Mouse (Mus musculus) C2C12 (cell line): Measurements from ENCODE around the gene Rnf126.

Experiments used
- CEBPB ChIP-seq: IDR thresholded peaks from one replicate; pipeline ENCODE4 v1.6.1; 2011; ENCODE audit warnings: low read depth, mild to moderate bottlenecking, control low read depth, moderate library complexity
- CTCF ChIP-seq: IDR thresholded peaks from one replicate; pipeline ENCODE4 v1.5.1; 2011; ENCODE audit not compliant: control insufficient read depth, insufficient read depth, insufficient read length
- FOSL1 ChIP-seq: IDR thresholded peaks from one replicate; pipeline ENCODE4 v1.8.0; 2011; ENCODE audit warnings: mild to moderate bottlenecking, low read length; ENCODE audit not compliant: poor library complexity, insufficient read depth, severe bottlenecking
- MAX ChIP-seq: IDR thresholded peaks from one replicate; pipeline ENCODE4 v1.6.1; 2011; ENCODE audit warnings: mild to moderate bottlenecking, control low read depth
- MYOD1 ChIP-seq: IDR thresholded peaks from one replicate; pipeline ENCODE4 v1.6.1; 2011; ENCODE audit warnings: low read depth; ENCODE audit not compliant: control insufficient read depth, insufficient read length
- MYOG ChIP-seq: IDR thresholded peaks from one replicate; pipeline ENCODE4 v1.6.1; 2011; ENCODE audit not compliant: control insufficient read depth, insufficient read length; ENCODE audit errors: extremely low read depth
- USF1 ChIP-seq: IDR thresholded peaks from one replicate; pipeline ENCODE4 v1.6.1; 2011; ENCODE audit warnings: low read depth, mild to moderate bottlenecking, control low read depth, moderate library complexity

DNA sequence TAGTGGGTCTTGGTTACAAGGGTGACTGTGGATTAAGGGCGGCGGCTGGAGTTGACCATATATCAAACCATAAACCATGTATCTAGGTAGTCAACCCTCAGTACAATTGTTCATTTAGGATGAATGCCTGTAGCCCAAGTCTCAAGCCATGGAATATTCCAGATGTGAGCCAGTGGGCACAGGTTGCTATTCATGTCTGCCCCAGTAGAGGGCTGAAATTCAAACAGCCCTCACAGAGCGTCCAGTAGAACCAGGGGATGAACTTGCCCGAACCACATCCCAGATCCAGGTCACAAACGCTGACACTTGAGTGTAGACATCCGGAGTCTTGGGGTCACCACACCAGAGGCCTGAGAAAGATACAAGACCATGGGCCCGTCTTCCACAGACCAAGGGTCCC is 16.3 kb upstream of the Rnf126 start:
- TF ChIP-seq CTCF (no peak), CEBPB (no peak), USF1 (no peak), MAX (no peak), MYOG (no peak), MYOD1 (no peak), FOSL1 (no peak)
